Mouse (Mus musculus) forebrain, embryonic 13.5 days (tissue): ENCODE data around the gene Dct. TPM values are rescaled to one million over a fixed set of nuclear protein-coding genes. Genes with fewer than 3 reads are reported as not detected.
A peak's percentile ranks its signal among the peaks of the same experiment; 100 is the strongest.

Source experiments
- ATAC-seq: fragments of 200-750 bp; cut with Nextera tagmentation; 2 replicates; pipeline ENCODE4 v1.8.0; 2017
- H3K27ac ChIP-seq: fragments of 300-500 bp; sonication (generic); 2 replicates; pipeline ENCODE4 v1.5.1; 2015; ENCODE audit warnings: inconsistent platforms, mild to moderate bottlenecking, moderate library complexity
- H3K27me3 ChIP-seq: fragments of 300-500 bp; sonication (generic); 2 replicates; pipeline ENCODE4 v1.6.1; 2015; ENCODE audit warnings: mild to moderate bottlenecking, inconsistent platforms
- H3K36me3 ChIP-seq: fragments of 300-500 bp; sonication (generic); 2 replicates; pipeline ENCODE4 v1.6.1; 2015; ENCODE audit warnings: mild to moderate bottlenecking, inconsistent platforms; ENCODE audit not compliant: poor library complexity, severe bottlenecking
- H3K4me1 ChIP-seq: fragments of 300-500 bp; sonication (generic); 2 replicates; pipeline ENCODE4 v1.6.1; 2015; ENCODE audit warnings: inconsistent platforms
- H3K4me2 ChIP-seq: fragments of 300-500 bp; sonication (generic); 2 replicates; pipeline ENCODE4 v1.6.1; 2015; ENCODE audit warnings: inconsistent platforms, mild to moderate bottlenecking, moderate library complexity
- H3K4me3 ChIP-seq: fragments of 300-500 bp; sonication (generic); 2 replicates; pipeline ENCODE4 v1.5.1; 2015; ENCODE audit warnings: mild to moderate bottlenecking, inconsistent platforms
- H3K9ac ChIP-seq: fragments of 300-500 bp; sonication (generic); 2 replicates; pipeline ENCODE4 v1.6.1; 2015; ENCODE audit warnings: mild to moderate bottlenecking, inconsistent platforms
- H3K9me3 ChIP-seq: fragments of 300-500 bp; sonication (generic); replicated peaks from 2 replicates; pipeline ENCODE4 v1.6.1; 2016; ENCODE audit warnings: inconsistent platforms
- WGBS: fragments of 180-500 bp; shearing (Covaris S2); methylation state at CpG from one replicate; pipeline ENCODE4 v1.1.7; 2015; 5-methylcytosine and 5-hydroxymethylcytosine counted together
- polyA plus RNA-seq: library from polyadenylated mRNA; unstranded; fragments of >200 nt; fragmentation: Nextera tagmentation; extraction: Ambion mirVana; gene quantifications from 2 replicates; pipeline ENCODE4 v1.2.1, GENCODE M21; 2015

Dct gene
- polyA plus RNA-seq, 1 experiment from 2014 or later = 15.2 TPM

DNA sequence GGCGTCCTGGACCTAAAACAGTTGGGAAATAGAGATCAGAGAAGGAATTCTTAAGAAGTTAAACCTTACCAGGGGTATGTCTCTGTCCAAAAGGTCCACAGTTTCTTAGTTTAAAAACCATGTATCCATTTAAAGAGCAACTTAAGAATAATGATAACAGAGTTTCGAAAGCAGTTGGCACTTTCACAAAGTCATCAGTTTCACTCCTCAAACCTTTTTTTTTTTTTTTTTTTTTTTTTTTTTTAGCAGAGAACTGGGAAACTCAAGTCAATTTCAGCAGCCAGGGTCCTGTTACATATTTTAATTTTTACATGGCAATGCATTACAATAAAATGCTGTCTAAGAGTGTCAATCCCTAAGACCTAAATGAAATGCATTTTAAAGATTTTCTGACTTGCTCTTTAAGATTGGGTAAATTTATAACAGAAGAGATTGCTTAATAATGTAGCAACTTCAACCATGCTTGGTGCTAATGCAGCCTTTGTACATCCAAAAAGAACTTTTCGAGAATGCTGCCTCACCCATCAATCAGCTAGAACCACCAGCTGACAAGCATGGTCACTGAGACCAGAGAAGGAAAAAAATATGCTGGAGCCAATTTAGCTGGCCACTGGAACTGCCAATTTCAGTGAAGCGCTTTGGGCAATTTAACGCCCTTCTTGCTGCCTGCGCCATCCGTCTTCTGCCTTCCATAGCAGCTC is 11.3 kb downstream of the Dct start:
- H3K4me1 ChIP-seq = peaks cover 9% of the 10 kb centered on the region; the same call in 1 of the 2 replicates
- no peak overlapping the region for H3K4me2 ChIP-seq
- ATAC-seq = no peak

DNA sequence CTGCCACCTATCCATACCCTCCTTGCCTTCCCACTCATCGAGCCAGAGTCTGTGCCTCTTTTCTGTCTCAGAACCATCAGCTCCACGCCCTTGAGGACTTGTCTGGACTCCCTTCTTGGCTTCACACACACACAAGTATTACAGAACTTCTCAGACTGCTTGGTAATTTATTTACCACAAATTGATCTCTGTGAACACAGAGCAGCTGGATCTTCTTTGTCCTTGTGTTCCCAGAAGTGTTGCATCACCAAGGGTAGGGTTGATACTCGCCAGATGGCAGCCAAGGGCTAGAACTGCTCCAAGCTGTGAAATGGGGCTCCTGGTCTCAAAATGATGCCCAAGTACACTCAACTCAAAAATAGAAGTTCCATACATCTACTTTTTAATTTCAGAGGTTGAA is 13.0 kb downstream of the Dct start:
- 86% methylated on average over 3 of the region's 3 CpGs for WGBS
- no peak for ATAC-seq
- H3K9ac ChIP-seq = no peak overlapping the region

More for the DNA sequence above, 11.3 kb downstream of the Dct start:
- Histone ChIP-seq H3K9me3 (no peaks in the 10 kb centered on the region), H3K27me3 (peaks cover 2% of the 10 kb centered on the region; the same call in 1 of the 2 replicates), H3K4me3 (no peak overlapping the region), H3K36me3 (no peaks in the 10 kb centered on the region), H3K27ac (no peak overlapping the region), H3K9ac (no peak overlapping the region)
- 83% methylated on average over 7 of the region's 7 CpGs for WGBS

DNA sequence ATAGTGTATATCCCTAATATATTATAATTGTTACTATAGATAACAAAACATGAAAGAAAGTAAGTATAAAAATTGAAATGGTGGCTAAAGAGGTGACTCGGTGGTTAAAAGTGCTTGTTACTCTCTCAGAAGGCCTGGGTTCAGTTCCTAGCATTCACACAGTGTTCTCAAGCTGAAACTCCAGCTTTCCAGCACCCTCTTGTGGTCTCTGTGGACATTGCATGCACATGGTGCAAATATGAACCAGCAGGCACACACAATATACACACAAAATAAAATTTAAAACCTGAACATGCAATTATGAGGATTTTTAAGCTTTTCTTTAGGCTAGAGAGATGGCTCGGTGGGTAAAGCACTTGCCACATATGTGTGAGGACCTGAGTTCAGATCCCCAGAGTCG is 24.5 kb downstream of the Dct start:
- H3K9me3 ChIP-seq = peaks cover 43% of the 10 kb centered on the region
- H3K27ac ChIP-seq = no peak overlapping the region
- 94% methylated on average over 3 of the region's 3 CpGs for WGBS
- H3K4me2 ChIP-seq = no peak overlapping the region
- no peak overlapping the region for H3K9ac ChIP-seq
- H3K4me1 ChIP-seq = no peaks in the 10 kb centered on the region
- no peak for ATAC-seq
- H3K36me3 ChIP-seq = peaks cover 25% of the 10 kb centered on the region
- no peak overlapping the region for H3K4me3 ChIP-seq
- no peaks in the 10 kb centered on the region for H3K27me3 ChIP-seq

More for the DNA sequence above, 13.0 kb downstream of the Dct start:
- Histone ChIP-seq H3K9me3 (no peaks in the 10 kb centered on the region), H3K4me3 (no peak overlapping the region), H3K36me3 (no peaks in the 10 kb centered on the region), H3K27ac (no peak overlapping the region), H3K27me3 (no peaks in the 10 kb centered on the region), H3K4me1 (peaks cover 9% of the 10 kb centered on the region; the same call in 1 of the 2 replicates), H3K4me2 (no peak overlapping the region)

DNA sequence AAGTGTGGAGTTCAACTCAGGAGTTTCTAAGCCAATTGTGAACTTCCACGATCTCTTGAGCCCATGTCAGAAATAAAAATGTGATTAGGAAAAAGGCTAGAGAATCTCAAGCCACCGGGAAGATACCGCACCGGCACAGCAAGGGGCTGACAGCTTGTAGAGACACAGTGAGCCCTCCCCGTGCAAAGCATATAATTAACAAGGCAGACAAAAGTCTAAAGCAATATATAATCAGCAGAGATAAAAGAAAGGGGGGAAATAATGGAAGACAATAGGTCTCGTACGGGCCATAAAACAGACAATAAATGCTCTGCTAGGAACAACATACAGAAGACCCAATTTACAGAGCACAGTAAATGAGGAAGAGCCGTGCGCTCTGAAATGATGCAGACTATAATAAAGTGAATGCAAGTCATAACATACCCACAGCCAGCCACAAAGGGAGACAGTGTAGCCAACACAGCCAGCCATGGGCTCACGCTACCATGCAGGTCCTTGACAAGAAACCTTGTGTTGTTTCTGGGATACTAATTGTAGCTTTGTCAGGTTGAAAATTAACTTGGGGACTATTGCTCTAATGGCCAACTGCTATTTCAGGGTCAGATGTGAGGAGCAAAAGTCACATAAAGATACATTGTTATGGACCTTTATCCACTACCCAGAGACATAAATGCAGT is 30.0 kb downstream of the Dct start:
- WGBS = 45% methylated on average over 10 of the region's 10 CpGs
- H3K27me3 ChIP-seq = no peaks in the 10 kb centered on the region
- H3K36me3 ChIP-seq = no peaks in the 10 kb centered on the region
- no peak for ATAC-seq
- H3K4me3 ChIP-seq = no peak overlapping the region
- H3K9me3 ChIP-seq = no peaks in the 10 kb centered on the region
- no peaks in the 10 kb centered on the region for H3K4me1 ChIP-seq
- no peak overlapping the region for H3K4me2 ChIP-seq
- H3K27ac ChIP-seq = no peak overlapping the region
- H3K9ac ChIP-seq = no peak overlapping the region

DNA sequence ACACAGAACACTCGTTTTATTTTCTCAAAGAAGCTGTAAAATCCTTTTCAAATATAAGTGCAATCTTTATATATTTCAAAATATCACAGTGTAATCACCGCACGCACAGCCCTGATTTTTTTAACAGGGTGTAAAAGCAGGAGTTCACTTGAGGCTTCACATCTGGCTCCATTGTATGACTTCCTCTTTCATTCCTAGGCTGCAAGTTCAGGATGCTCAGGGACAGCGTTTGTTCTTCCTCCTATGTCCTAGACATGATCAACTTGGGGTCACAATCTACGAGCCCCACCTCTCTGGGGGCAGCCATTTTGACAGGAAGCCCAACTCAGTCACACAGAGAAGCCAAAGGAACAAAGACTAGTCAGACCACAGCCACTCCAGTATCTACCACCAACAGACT is 32.7 kb downstream of the Dct start:
- no peaks in the 10 kb centered on the region for H3K27me3 ChIP-seq
- no peaks in the 10 kb centered on the region for H3K36me3 ChIP-seq
- H3K9me3 ChIP-seq = no peaks in the 10 kb centered on the region
- no peak overlapping the region for H3K4me2 ChIP-seq
- H3K4me3 ChIP-seq = no peak overlapping the region
- H3K27ac ChIP-seq = no peak overlapping the region
- 90% methylated on average over 5 of the region's 5 CpGs for WGBS
- H3K4me1 ChIP-seq = no peaks in the 10 kb centered on the region
- no peak for ATAC-seq
- no peak overlapping the region for H3K9ac ChIP-seq

DNA sequence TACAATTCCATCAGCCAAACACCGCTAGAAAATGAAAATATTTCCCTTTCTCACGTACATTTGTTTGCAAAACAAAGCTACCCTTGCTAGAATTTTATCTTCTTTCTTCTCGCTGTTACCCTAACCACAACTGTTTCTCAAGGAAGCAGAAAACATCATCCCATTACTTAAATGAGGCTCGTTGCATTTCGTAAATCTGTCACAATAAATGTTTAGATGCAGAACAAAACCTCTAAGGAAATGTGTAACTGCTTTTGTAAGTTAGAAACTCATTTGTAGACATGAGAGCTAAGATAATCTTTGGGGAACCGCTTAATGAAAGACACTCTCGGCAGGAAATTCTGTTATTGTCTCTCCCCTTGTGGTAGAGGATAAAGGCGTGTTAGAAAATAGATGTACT is 38.8 kb downstream of the Dct start:
- Histone ChIP-seq H3K9me3 (no peaks in the 10 kb centered on the region), H3K36me3 (no peaks in the 10 kb centered on the region), H3K27me3 (no peaks in the 10 kb centered on the region), H3K4me3 (no peak overlapping the region), H3K4me2 (no peak overlapping the region), H3K9ac (no peak overlapping the region), H3K27ac (no peak overlapping the region), H3K4me1 (no peaks in the 10 kb centered on the region)
- WGBS = 56% methylated on average over 8 of the region's 8 CpGs
- ATAC-seq = no peak

DNA sequence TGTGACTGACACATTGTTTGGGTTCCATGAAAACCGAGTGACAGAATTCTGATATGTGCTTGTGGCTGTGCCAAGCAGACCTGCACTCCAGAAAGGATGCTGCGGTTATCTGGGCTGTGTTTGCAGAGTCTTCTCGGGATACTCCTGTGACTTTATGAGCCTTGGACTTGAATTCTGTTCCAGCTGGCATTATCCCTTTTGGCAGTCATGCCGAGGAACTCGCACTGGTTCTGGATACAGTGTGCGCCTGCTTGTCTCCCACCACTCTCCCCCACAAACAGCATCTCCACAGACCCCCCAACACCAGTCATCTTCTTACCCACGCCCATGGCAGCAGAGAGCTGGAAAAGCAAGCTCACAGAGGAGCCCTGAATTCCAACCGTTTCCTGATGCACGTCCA is 42.5 kb downstream of the Dct start:
- H3K9ac ChIP-seq = no peak overlapping the region
- no peaks in the 10 kb centered on the region for H3K9me3 ChIP-seq
- no peaks in the 10 kb centered on the region for H3K36me3 ChIP-seq
- H3K27me3 ChIP-seq = peaks cover 5% of the 10 kb centered on the region; the same call in 1 of the 2 replicates
- no peak overlapping the region for H3K4me2 ChIP-seq
- H3K4me1 ChIP-seq = no peaks in the 10 kb centered on the region
- ATAC-seq = no peak
- WGBS = 86% methylated on average over 9 of the region's 9 CpGs
- no peak overlapping the region for H3K27ac ChIP-seq
- H3K4me3 ChIP-seq = no peak overlapping the region

DNA sequence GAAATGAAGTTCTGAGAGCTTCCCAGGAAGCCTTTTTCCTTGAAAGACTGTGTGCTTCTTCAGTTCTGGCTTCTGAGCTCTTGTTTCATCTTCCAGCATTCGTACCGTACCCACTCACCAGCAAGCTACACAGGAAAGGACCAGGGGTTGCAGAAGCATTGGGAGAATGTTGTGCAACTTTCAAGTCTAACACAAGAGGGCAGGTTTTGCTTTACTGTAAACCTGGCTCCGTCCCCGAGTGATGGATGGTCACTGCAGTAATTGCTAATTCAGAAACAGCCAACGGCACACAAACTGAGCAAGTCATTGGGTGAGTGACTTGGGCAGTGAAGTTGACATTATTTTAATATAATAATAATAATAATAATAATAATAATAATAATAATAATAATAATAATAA is 46.3 kb downstream of the Dct start:
- peak; percentile 52 for ATAC-seq
- no peak overlapping the region for H3K27ac ChIP-seq
- H3K9me3 ChIP-seq = no peaks in the 10 kb centered on the region
- no peaks in the 10 kb centered on the region for H3K36me3 ChIP-seq
- no peak overlapping the region for H3K4me3 ChIP-seq
- no peak overlapping the region for H3K4me2 ChIP-seq
- H3K9ac ChIP-seq = no peak overlapping the region
- 15% methylated on average over 5 of the region's 5 CpGs for WGBS
- peaks cover 18% of the 10 kb centered on the region for H3K4me1 ChIP-seq
- peaks cover 21% of the 10 kb centered on the region for H3K27me3 ChIP-seq

DNA sequence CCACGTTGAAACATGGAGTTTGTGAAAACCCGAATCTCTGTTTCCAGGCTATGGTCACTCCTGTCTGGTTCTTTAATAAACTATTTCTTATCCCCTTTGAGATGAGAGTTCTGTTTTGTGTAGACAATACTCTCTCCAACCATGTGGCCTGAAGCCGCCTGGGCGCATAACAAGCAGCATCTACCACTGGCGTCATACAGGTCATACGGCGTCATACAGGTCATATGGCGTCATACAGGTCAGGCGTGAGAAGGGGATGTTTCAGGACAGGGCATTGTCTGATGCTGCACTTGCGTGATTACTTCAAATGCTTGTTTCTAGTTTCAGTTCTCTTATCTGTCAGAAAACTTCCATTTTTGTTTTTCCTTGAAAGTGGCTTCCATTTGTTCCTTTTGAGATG is 47.6 kb downstream of the Dct start:
- Histone ChIP-seq H3K9ac (no peak overlapping the region), H3K27me3 (peaks cover 26% of the 10 kb centered on the region), H3K4me2 (no peak overlapping the region), H3K9me3 (no peaks in the 10 kb centered on the region), H3K27ac (no peak overlapping the region), H3K4me1 (peaks cover 18% of the 10 kb centered on the region), H3K36me3 (no peaks in the 10 kb centered on the region), H3K4me3 (no peak overlapping the region)
- WGBS = 89% methylated on average over 10 of the region's 10 CpGs
- no peak for ATAC-seq

DNA sequence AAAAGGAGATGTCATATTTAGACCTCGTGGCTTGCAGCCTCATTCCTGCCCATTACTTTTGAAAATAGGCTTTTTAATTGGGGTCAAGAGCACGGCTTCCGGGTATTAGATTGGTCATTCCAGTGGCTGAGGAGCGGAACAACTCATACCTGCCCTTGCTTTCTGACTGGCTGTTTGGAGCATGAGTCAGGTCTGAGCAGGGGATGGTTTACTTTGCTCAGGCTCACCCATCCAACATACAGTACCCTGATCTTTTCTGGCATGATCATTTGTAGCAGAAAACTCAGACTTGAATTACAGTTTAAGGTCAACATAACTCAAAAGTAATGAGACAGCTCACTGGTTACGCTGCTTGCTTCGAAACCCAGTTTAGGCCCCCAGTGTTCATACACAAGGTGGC is 58.2 kb downstream of the Dct start:
- Histone ChIP-seq H3K27ac (no peak overlapping the region), H3K4me2 (no peak overlapping the region), H3K4me3 (no peak overlapping the region), H3K4me1 (no peaks in the 10 kb centered on the region), H3K9ac (no peak overlapping the region), H3K9me3 (no peaks in the 10 kb centered on the region), H3K36me3 (no peaks in the 10 kb centered on the region), H3K27me3 (no peaks in the 10 kb centered on the region)
- WGBS = 90% methylated on average over 6 of the region's 6 CpGs
- ATAC-seq = no peak

DNA sequence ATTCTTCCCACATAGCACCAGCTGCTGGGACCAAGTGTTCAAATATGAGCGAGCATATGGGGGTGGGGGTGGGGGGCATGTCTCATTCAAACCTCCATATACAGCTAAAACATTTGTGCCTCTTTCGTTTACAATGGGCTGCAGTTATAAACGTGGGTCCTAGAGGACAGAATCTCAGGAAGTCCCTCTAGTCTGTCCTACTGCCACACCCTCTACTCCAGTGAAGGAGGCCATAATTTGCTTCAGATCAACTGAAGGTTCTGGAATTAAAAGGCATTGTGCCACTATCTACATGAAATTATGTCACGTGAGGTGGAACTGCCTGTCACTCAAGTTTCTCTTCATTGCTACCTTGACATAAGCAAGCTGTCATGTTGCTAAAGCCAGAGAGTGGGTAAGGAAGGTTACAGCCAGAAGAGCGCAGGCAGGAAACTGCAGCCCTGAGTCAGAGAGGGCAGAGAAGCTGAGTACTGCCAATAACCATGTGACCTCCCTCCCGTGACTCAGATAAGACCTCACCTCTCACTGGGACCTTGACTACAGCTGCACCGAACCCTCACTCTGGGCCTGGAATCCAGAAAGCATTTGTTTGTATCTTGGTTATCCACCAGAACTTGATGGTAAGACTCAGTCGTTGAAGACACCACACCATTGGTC is 59.3 kb downstream of the Dct start:
- Histone ChIP-seq H3K9ac (no peak overlapping the region), H3K4me1 (no peaks in the 10 kb centered on the region), H3K4me3 (no peak overlapping the region), H3K9me3 (no peaks in the 10 kb centered on the region), H3K27ac (no peak overlapping the region), H3K27me3 (no peaks in the 10 kb centered on the region), H3K4me2 (no peak overlapping the region), H3K36me3 (no peaks in the 10 kb centered on the region)
- ATAC-seq = no peak
- 79% methylated on average over 8 of the region's 8 CpGs for WGBS

DNA sequence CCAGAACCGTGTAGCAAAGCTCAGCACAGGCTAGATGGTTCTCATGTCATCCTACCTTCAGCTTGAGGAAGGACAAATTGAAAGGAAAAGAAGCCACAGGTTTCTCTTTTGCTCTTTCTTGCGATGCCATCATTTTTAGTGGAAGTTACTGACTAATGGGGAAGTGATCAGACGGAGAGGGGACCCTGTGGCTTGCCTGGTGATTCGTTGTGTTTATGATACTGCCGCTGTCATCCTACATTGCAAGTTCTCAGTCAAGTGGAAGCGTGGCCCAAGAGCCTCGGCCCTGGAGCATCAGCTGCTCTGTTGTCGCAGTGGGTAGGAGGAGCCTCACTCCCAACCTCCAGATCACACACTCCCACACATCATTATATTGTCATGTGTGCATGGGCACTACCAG is 61.8 kb downstream of the Dct start:
- no peak overlapping the region for H3K4me3 ChIP-seq
- H3K36me3 ChIP-seq = no peaks in the 10 kb centered on the region
- H3K9me3 ChIP-seq = no peaks in the 10 kb centered on the region
- ATAC-seq = no peak
- 82% methylated on average over 8 of the region's 8 CpGs for WGBS
- no peaks in the 10 kb centered on the region for H3K27me3 ChIP-seq
- H3K9ac ChIP-seq = no peak overlapping the region
- H3K27ac ChIP-seq = no peak overlapping the region
- H3K4me1 ChIP-seq = no peaks in the 10 kb centered on the region
- H3K4me2 ChIP-seq = no peak overlapping the region
